Mouse (Mus musculus): ENCODE measurements at regions not wholly inside any gene's neighbourhood (a gene's known extent, or its start where the extent isn't known, plus 50 kb on each side); places are given as distances from the start of the nearest gene placed in this dataset.

DNA sequence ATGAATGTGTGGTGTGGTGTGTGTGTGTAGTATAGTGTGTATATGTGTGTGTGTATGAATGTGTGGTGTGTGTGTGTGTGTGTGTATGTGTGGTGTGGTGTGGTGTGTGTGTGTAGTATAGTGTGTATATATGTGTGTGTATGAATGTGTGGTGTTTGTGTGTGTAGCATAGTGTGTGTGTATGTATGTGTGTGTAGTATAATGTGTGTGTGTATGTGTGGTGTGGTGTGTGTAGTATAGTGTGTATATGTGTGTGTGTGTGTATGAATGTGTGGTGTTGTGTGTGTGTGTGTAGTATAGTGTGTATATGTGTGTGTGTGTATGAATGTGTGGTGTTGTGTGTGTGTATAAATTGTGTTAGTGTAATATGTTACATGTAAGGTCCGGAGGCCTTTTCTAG is 600.5 kb upstream of the Auts2 start:
- TF ChIP-seq GATA1 (IDR thresholded peaks at IDR 0.05; ENCODE audit: borderline replicate concordance, low read length) (no peak), FLI1 (IDR thresholded peaks at IDR 0.05; ENCODE audit: low read length) (no peak)

Data from megakaryocyte, embryonic 14.5 days (primary cell).